Mouse (Mus musculus) lung, postnatal 36 days (tissue): ENCODE data around the gene Syna.
A peak's percentile ranks its signal among the peaks of the same experiment; 100 is the strongest.

Experiments used
- DNase-seq: peaks from one replicate; pipeline ENCODE4 v3.0.0; 2022; ENCODE audit warnings: mixed read lengths

Gene Syna

GRCm38 (mm10) chr5:134528488-134528887, 31.5 kb downstream of the Syna start:
- DNase-seq = no peak

- no peak for DNase-seq
These were observed 33.8 kb downstream of the Syna start for GRCm38 (mm10) chr5:134525971-134526711.

- DNase-seq = no peak
These were observed 36.2 kb downstream of the Syna start for GRCm38 (mm10) chr5:134523728-134524127.

GRCm38 (mm10) chr5:134522524-134522923, 37.4 kb downstream of the Syna start:
- no peak for DNase-seq

GRCm38 (mm10) chr5:134521806-134522205, 38.2 kb downstream of the Syna start:
- DNase-seq = peak; percentile 45

GRCm38 (mm10) chr5:134521131-134521530, 38.8 kb downstream of the Syna start:
- DNase-seq = no peak

- DNase-seq = no peak
These were observed 39.9 kb downstream of the Syna start for GRCm38 (mm10) chr5:134520120-134520519.

GRCm38 (mm10) chr5:134519471-134519870, 40.5 kb downstream of the Syna start:
- no peak for DNase-seq

GRCm38 (mm10) chr5:134512086-134512485, 47.9 kb downstream of the Syna start:
- no peak for DNase-seq

- DNase-seq = no peak
These were observed 49.7 kb downstream of the Syna start for GRCm38 (mm10) chr5:134510266-134510665.

GRCm38 (mm10) chr5:134508965-134509364, 51.0 kb downstream of the Syna start:
- peak; percentile 50 for DNase-seq
